Mouse (Mus musculus) spleen, adult 2 months (tissue): Measurements from ENCODE around the gene Vps53.

ENCODE experiments used
- CTCF ChIP-seq: fragments of 200-500 bp; IDR thresholded peaks from 2 replicates; pipeline ENCODE4 v1.5.1; 2011; ENCODE audit warnings: mild to moderate bottlenecking, inconsistent platforms; ENCODE audit not compliant: insufficient read depth, insufficient read length, insufficient replicate concordance; ENCODE audit errors: extremely low read depth
- POLR2A ChIP-seq: fragments of 200-500 bp; IDR thresholded peaks from 2 replicates; pipeline ENCODE4 v1.6.1; 2011; ENCODE audit warnings: low read depth, low read length, inconsistent platforms

DNA sequence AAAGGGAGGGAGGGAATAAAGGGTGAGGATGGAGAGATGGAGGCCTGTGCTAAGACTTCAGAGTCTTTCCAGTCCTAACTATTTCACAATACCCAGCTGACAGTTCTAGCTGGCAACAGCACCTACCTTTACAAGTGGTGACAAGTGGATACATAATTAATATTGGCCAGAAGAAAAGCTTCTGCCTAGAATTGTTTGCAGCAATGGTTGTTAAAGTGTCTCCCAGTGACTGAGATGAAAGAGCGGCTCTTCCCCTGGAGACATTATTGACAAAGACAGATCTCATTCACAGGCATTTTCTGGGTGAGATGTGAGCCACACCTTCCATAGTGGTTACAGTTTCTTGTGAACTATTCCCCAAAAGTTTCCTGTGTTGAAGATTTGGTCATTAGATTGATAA, 55.9 kb downstream of the Vps53 start:
- no peak for TF ChIP-seq CTCF
- no peak for TF ChIP-seq POLR2A
